Mouse (Mus musculus) spleen, embryonic (tissue): Measurements from ENCODE around the gene Mdm1.
"Not testable (repeated sequence)": the region's sequence is repeated elsewhere in the genome, so short reads cannot be mapped to it uniquely, and the experiment has no call there.

Source experiments
- CTCF ChIA-PET: fragments of 350-600 bp; sonication (Branson Sonifier 250); formaldehyde crosslinking; loops from one replicate; lab custom pipeline; 2022; lab: Charles Lee

Mdm1 gene

GRCm38 (mm10) chr10:118204642-118205041 lies 63.0 kb downstream of the Mdm1 start, which contains the start of gene Il22:
Gene Il22, plus strand, starts transcription at chr10:118204942.
- CTCF ChIA-PET, result no interaction called here

- CTCF ChIA-PET, result not testable (repeated sequence)
Measured at GRCm38 (mm10) chr10:118215719-118216393, 74.2 kb downstream of the Mdm1 start.
